In the genomic region with DNA sequence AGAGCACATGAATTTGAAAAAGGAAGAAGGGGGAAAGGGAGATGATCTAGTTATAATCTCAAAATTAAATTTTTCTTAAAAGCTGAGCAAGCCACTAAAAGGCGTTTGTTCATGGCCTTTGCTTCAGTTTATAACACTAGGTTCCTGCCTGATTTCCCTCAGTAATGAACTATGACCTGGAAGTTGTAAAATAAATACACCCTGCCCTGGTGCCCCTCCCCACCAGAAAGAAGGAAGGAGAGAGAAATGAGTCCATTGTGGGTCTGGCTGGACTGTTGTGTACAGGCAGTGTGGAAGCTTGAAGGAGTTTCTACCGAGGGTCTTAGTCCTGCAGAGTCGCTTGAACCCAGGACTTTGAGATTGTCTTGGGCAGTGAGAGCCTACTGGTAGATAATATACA, we compare ENCODE assay signal across 21 mouse cellular contexts. TPM values are rescaled to one million over a fixed set of nuclear protein-coding genes. Genes with fewer than 3 reads are reported as not detected.
DNase-seq lines count a peak whose midpoint lies in the region; ATAC-seq and TF ChIP-seq lines count a peak whose summit lies in the region.
"Had no signal": no experiment of that assay in that cellular context is flagged by ENCODE, and none has a peak within 500 bp of the region (broad histone marks: within the 10 kb centered on the region; RNA-seq: fewer than 3 reads in every experiment).

No protein-coding gene starts in this region.

- ATAC-seq in limb, embryonic 11.5 days (ENCODE audit: insufficient number of reproducible peaks, low FRiP score, low TSS enrichment, low read depth) = no peak
- peak; percentile 72 for ATAC-seq in intestine, embryonic 15.5 days
- peak; percentile 82 for ATAC-seq in intestine, embryonic 16.5 days
- peak; percentile 65; the same call in 1 of the 2 replicates for ATAC-seq in stomach, postnatal 0 days (ENCODE audit: low FRiP score, low TSS enrichment)
- no peak for ATAC-seq in midbrain, embryonic 16.5 days
- ATAC-seq: CD4-positive, CD25-positive, alpha-beta regulatory T cell, adult 4 months; forebrain, embryonic 14.5 days; forebrain, postnatal 0 days; hindbrain, embryonic 16.5 days had no signal

- H3K4me3 ChIP-seq in limb, embryonic 11.5 days (ENCODE audit: low read depth, low read length) = no peak overlapping the region
- H3K4me3 ChIP-seq in limb, embryonic 10.5 days = no peak overlapping the region
- H3K4me3 ChIP-seq in intestine, embryonic 15.5 days (replicated peaks) = no peak overlapping the region
- H3K4me3 ChIP-seq in intestine, embryonic 16.5 days (ENCODE audit: low read length) = no peak overlapping the region
- H3K4me3 ChIP-seq in stomach, postnatal 0 days (ENCODE audit: low read depth, low read length) = no peak overlapping the region
- H3K4me3 ChIP-seq in hindbrain, embryonic 10.5 days = no peak overlapping the region
- H3K4me3 ChIP-seq in midbrain, embryonic 16.5 days (ENCODE audit: low read depth, low read length) = no peak overlapping the region
- H3K4me3 ChIP-seq: embryonic facial prominence, embryonic 12.5 days; embryonic facial prominence, embryonic 15.5 days; heart, embryonic 13.5 days; hindbrain, embryonic 13.5 days had no signal

- H3K9ac ChIP-seq in limb, embryonic 11.5 days (ENCODE audit: low read length) = no peak overlapping the region
- no peak overlapping the region for H3K9ac ChIP-seq in intestine, embryonic 15.5 days
- H3K9ac ChIP-seq in intestine, embryonic 16.5 days (ENCODE audit: low read depth, low read length) = no peak overlapping the region
- H3K9ac ChIP-seq in stomach, postnatal 0 days (ENCODE audit: low read length) = no peak overlapping the region
- H3K9ac ChIP-seq in midbrain, embryonic 16.5 days (ENCODE audit: low read depth, low read length) = no peak overlapping the region
- H3K9ac ChIP-seq: embryonic facial prominence, embryonic 12.5 days; embryonic facial prominence, embryonic 15.5 days; forebrain, postnatal 0 days; heart, embryonic 13.5 days; hindbrain, embryonic 13.5 days had no signal

- TF ChIP-seq CTCF in stomach, postnatal 0 days (IDR thresholded peaks at IDR 0.05; ENCODE audit: low read depth) = no peak

- DNase-seq in limb, embryonic 11.5 days (ENCODE audit: low spot score) = peak; percentile 13
- no peak for DNase-seq in limb, embryonic 10.5 days (ENCODE audit: low spot score)
- DNase-seq in stomach, postnatal 0 days (ENCODE audit: low spot score) = no peak
- no peak for DNase-seq in hindbrain, embryonic 10.5 days (ENCODE audit: low spot score)
- DNase-seq: adrenal gland, adult 2 months; adrenal gland, postnatal 14 days; cerebellum, adult 11 months; cerebellum, adult 9-11 months; cerebellum, postnatal 25 days; forebrain, postnatal 0 days; gastrocnemius, postnatal 25 days had no signal

- H3K9me3 ChIP-seq in limb, embryonic 11.5 days (ENCODE audit: control insufficient read depth, low read length) = no peaks in the 10 kb centered on the region
- H3K9me3 ChIP-seq in limb, embryonic 10.5 days (replicated peaks) = no peaks in the 10 kb centered on the region
- H3K9me3 ChIP-seq in intestine, embryonic 15.5 days = no peaks in the 10 kb centered on the region
- H3K9me3 ChIP-seq in intestine, embryonic 16.5 days (ENCODE audit: control insufficient read depth, low read length) = no peaks in the 10 kb centered on the region
- H3K9me3 ChIP-seq in stomach, postnatal 0 days (ENCODE audit: control insufficient read depth, low read length) = no peaks in the 10 kb centered on the region
- no peaks in the 10 kb centered on the region for H3K9me3 ChIP-seq in hindbrain, embryonic 10.5 days
- no peaks in the 10 kb centered on the region for H3K9me3 ChIP-seq in midbrain, embryonic 16.5 days (replicated peaks; ENCODE audit: control insufficient read depth, low read length, poor library complexity, severe bottlenecking)
- H3K9me3 ChIP-seq: embryonic facial prominence, embryonic 12.5 days; embryonic facial prominence, embryonic 15.5 days; heart, embryonic 13.5 days; hindbrain, embryonic 13.5 days had no signal

- peaks cover 20% of the 10 kb centered on the region; the same call in 1 of the 2 replicates for H3K36me3 ChIP-seq in limb, embryonic 11.5 days (ENCODE audit: control insufficient read depth, insufficient read depth, low read length)
- peaks cover 91% of the 10 kb centered on the region for H3K36me3 ChIP-seq in limb, embryonic 10.5 days
- peaks cover 18% of the 10 kb centered on the region for H3K36me3 ChIP-seq in intestine, embryonic 15.5 days
- peaks cover 14% of the 10 kb centered on the region for H3K36me3 ChIP-seq in intestine, embryonic 16.5 days (ENCODE audit: control insufficient read depth, insufficient read depth, low read length)
- peaks cover 13% of the 10 kb centered on the region for H3K36me3 ChIP-seq in stomach, postnatal 0 days (ENCODE audit: control insufficient read depth, insufficient read depth, low read length)
- peaks cover 82% of the 10 kb centered on the region for H3K36me3 ChIP-seq in hindbrain, embryonic 10.5 days
- peaks cover 14% of the 10 kb centered on the region for H3K36me3 ChIP-seq in midbrain, embryonic 16.5 days (ENCODE audit: control insufficient read depth, insufficient read depth, low read length)

- H3K4me2 ChIP-seq in limb, embryonic 11.5 days (ENCODE audit: low read depth, severe bottlenecking) = no peak overlapping the region
- no peak overlapping the region for H3K4me2 ChIP-seq in intestine, embryonic 15.5 days (replicated peaks)
- 0 out of 2 replicates have a peak overlapping the region, but pooled peaks have one; percentile 2 for H3K4me2 ChIP-seq in intestine, embryonic 16.5 days (ENCODE audit: low read depth, low read length)
- no peak overlapping the region for H3K4me2 ChIP-seq in stomach, postnatal 0 days (replicated peaks; ENCODE audit: low read depth)
- H3K4me2 ChIP-seq in midbrain, embryonic 16.5 days (ENCODE audit: low read length) = no peak overlapping the region
- H3K4me2 ChIP-seq: embryonic facial prominence, embryonic 12.5 days; embryonic facial prominence, embryonic 15.5 days; heart, embryonic 13.5 days; hindbrain, embryonic 13.5 days had no signal

- H3K4me1 ChIP-seq in limb, embryonic 11.5 days (ENCODE audit: control insufficient read depth, insufficient read depth, low read length) = no peaks in the 10 kb centered on the region
- H3K4me1 ChIP-seq in limb, embryonic 10.5 days = no peaks in the 10 kb centered on the region
- H3K4me1 ChIP-seq in intestine, embryonic 15.5 days (replicated peaks) = peaks cover 7% of the 10 kb centered on the region; the same call in 1 of the 2 replicates
- peaks cover 13% of the 10 kb centered on the region; the same call in 1 of the 2 replicates for H3K4me1 ChIP-seq in intestine, embryonic 16.5 days (ENCODE audit: control insufficient read depth, insufficient read depth, low read length)
- no peaks in the 10 kb centered on the region for H3K4me1 ChIP-seq in stomach, postnatal 0 days (replicated peaks; ENCODE audit: control insufficient read depth, insufficient read depth)
- H3K4me1 ChIP-seq in hindbrain, embryonic 10.5 days (replicated peaks) = no peaks in the 10 kb centered on the region
- H3K4me1 ChIP-seq in midbrain, embryonic 16.5 days (ENCODE audit: control insufficient read depth, insufficient read depth, low read length) = no peaks in the 10 kb centered on the region
- H3K4me1 ChIP-seq: embryonic facial prominence, embryonic 12.5 days had no signal

- no peak for TF ChIP-seq EP300 in stomach, postnatal 0 days (optimal IDR thresholded peaks at IDR 0.05)

- no peak overlapping the region for H3K27ac ChIP-seq in limb, embryonic 11.5 days (replicated peaks; ENCODE audit: low read depth, low read length)
- H3K27ac ChIP-seq in limb, embryonic 10.5 days = no peak overlapping the region
- H3K27ac ChIP-seq in intestine, embryonic 15.5 days = no peak overlapping the region
- no peak overlapping the region for H3K27ac ChIP-seq in intestine, embryonic 16.5 days (ENCODE audit: low read length)
- H3K27ac ChIP-seq in stomach, postnatal 0 days (replicated peaks) = no peak overlapping the region
- H3K27ac ChIP-seq in hindbrain, embryonic 10.5 days = no peak overlapping the region
- H3K27ac ChIP-seq in midbrain, embryonic 16.5 days (ENCODE audit: low read length) = no peak overlapping the region
- H3K27ac ChIP-seq: embryonic facial prominence, embryonic 12.5 days; embryonic facial prominence, embryonic 15.5 days; heart, embryonic 13.5 days; hindbrain, embryonic 13.5 days had no signal

- WGBS in limb, embryonic 11.5 days = 88% methylated on average over 3 of the region's 3 CpGs
- WGBS in limb, embryonic 10.5 days = 94% methylated on average over 3 of the region's 3 CpGs
- WGBS in intestine, embryonic 15.5 days = 68% methylated on average over 3 of the region's 3 CpGs
- 61% methylated on average over 3 of the region's 3 CpGs for WGBS in intestine, embryonic 16.5 days
- 74% methylated on average over 3 of the region's 3 CpGs for WGBS in stomach, postnatal 0 days
- 89% methylated on average over 3 of the region's 3 CpGs for WGBS in hindbrain, embryonic 10.5 days
- 86% methylated on average over 3 of the region's 3 CpGs for WGBS in midbrain, embryonic 16.5 days

- H3K27me3 ChIP-seq in limb, embryonic 11.5 days (ENCODE audit: control insufficient read depth, insufficient read depth, low read length) = no peaks in the 10 kb centered on the region
- no peaks in the 10 kb centered on the region for H3K27me3 ChIP-seq in limb, embryonic 10.5 days (ENCODE audit: low read depth, poor library complexity, severe bottlenecking)
- H3K27me3 ChIP-seq in intestine, embryonic 15.5 days (replicated peaks) = no peaks in the 10 kb centered on the region
- no peaks in the 10 kb centered on the region for H3K27me3 ChIP-seq in intestine, embryonic 16.5 days (replicated peaks; ENCODE audit: control insufficient read depth, insufficient read depth, low read length)
- no peaks in the 10 kb centered on the region for H3K27me3 ChIP-seq in stomach, postnatal 0 days (ENCODE audit: control insufficient read depth, insufficient read depth, low read length)
- no peaks in the 10 kb centered on the region for H3K27me3 ChIP-seq in hindbrain, embryonic 10.5 days (ENCODE audit: insufficient read depth, poor library complexity, severe bottlenecking)
- H3K27me3 ChIP-seq in midbrain, embryonic 16.5 days (ENCODE audit: control insufficient read depth, insufficient read depth, low read depth, low read length) = no peaks in the 10 kb centered on the region
- H3K27me3 ChIP-seq: embryonic facial prominence, embryonic 12.5 days; embryonic facial prominence, embryonic 15.5 days; heart, embryonic 13.5 days; hindbrain, embryonic 13.5 days had no signal

RNA-seq across cellular contexts. Expression of a gene that starts 9.6 kb away (rescaled TPM):
- polyA plus RNA-seq in limb, embryonic 11.5 days (2014; fragmentation: Nextera tagmentation; extraction: Ambion mirVana) = 127 and 136 TPM in 2 replicates
- polyA plus RNA-seq in limb, embryonic 10.5 days (2016; fragmentation: Nextera tagmentation; extraction: Ambion mirVana) = 136 and 141 TPM in 2 replicates
- 61.5 and 63.4 TPM in 2 replicates for polyA plus RNA-seq in intestine, embryonic 15.5 days (2015; fragmentation: Nextera tagmentation; extraction: Ambion mirVana)
- 57.9 and 59.9 TPM in 2 replicates for polyA plus RNA-seq in intestine, embryonic 16.5 days (2015; fragmentation: Nextera tagmentation; extraction: Ambion mirVana)
- 21.3 and 22.4 TPM in 2 replicates for polyA plus RNA-seq in stomach, postnatal 0 days (2015; fragmentation: Nextera tagmentation; extraction: Ambion mirVana)
- 72.0 and 104 TPM in 2 replicates for polyA plus RNA-seq in hindbrain, embryonic 10.5 days (2016; fragmentation: Nextera tagmentation; extraction: Ambion mirVana)
- polyA plus RNA-seq in midbrain, embryonic 16.5 days (2015; fragmentation: Nextera tagmentation; extraction: Ambion mirVana) = 47.3 and 51.3 TPM in 2 replicates

RNA-seq across cellular contexts. Expression of a gene that starts 30.9 kb away (rescaled TPM):
- polyA plus RNA-seq in limb, embryonic 11.5 days (2014; fragmentation: Nextera tagmentation; extraction: Ambion mirVana) = 4.8 and 5.3 TPM in 2 replicates
- polyA plus RNA-seq in limb, embryonic 10.5 days (2016; fragmentation: Nextera tagmentation; extraction: Ambion mirVana) = 3.0 and 3.4 TPM in 2 replicates
- 4.2 and 4.8 TPM in 2 replicates for polyA plus RNA-seq in intestine, embryonic 15.5 days (2015; fragmentation: Nextera tagmentation; extraction: Ambion mirVana)
- polyA plus RNA-seq in intestine, embryonic 16.5 days (2015; fragmentation: Nextera tagmentation; extraction: Ambion mirVana) = 2.9 and 3.5 TPM in 2 replicates
- polyA plus RNA-seq in stomach, postnatal 0 days (2015; fragmentation: Nextera tagmentation; extraction: Ambion mirVana) = 2.5 and 2.9 TPM in 2 replicates
- 4.2 and 4.6 TPM in 2 replicates for polyA plus RNA-seq in hindbrain, embryonic 10.5 days (2016; fragmentation: Nextera tagmentation; extraction: Ambion mirVana)
- 1.7 and 1.9 TPM in 2 replicates for polyA plus RNA-seq in midbrain, embryonic 16.5 days (2015; fragmentation: Nextera tagmentation; extraction: Ambion mirVana)

RNA-seq across cellular contexts. Expression of a gene that starts 31.0 kb away (rescaled TPM):
- 54.8 and 58.7 TPM in 2 replicates for polyA plus RNA-seq in limb, embryonic 11.5 days (2014; fragmentation: Nextera tagmentation; extraction: Ambion mirVana)
- polyA plus RNA-seq in limb, embryonic 10.5 days (2016; fragmentation: Nextera tagmentation; extraction: Ambion mirVana) = 54.7 and 65.4 TPM in 2 replicates
- polyA plus RNA-seq in intestine, embryonic 15.5 days (2015; fragmentation: Nextera tagmentation; extraction: Ambion mirVana) = 25.1 and 28.4 TPM in 2 replicates
- polyA plus RNA-seq in intestine, embryonic 16.5 days (2015; fragmentation: Nextera tagmentation; extraction: Ambion mirVana) = 19.1 and 20.8 TPM in 2 replicates
- polyA plus RNA-seq in stomach, postnatal 0 days (2015; fragmentation: Nextera tagmentation; extraction: Ambion mirVana) = 5.2 TPM in 2 replicates
- 36.9 and 54.8 TPM in 2 replicates for polyA plus RNA-seq in hindbrain, embryonic 10.5 days (2016; fragmentation: Nextera tagmentation; extraction: Ambion mirVana)
- polyA plus RNA-seq in midbrain, embryonic 16.5 days (2015; fragmentation: Nextera tagmentation; extraction: Ambion mirVana) = 14.5 and 17.7 TPM in 2 replicates

RNA-seq across cellular contexts. Expression of a gene that starts 59.9 kb away (rescaled TPM):
- 0.63 and 1.1 TPM in 2 replicates for polyA plus RNA-seq in limb, embryonic 11.5 days (2014; fragmentation: Nextera tagmentation; extraction: Ambion mirVana)
- 0.46 and 0.49 TPM in 2 replicates for polyA plus RNA-seq in limb, embryonic 10.5 days (2016; fragmentation: Nextera tagmentation; extraction: Ambion mirVana)
- polyA plus RNA-seq in intestine, embryonic 15.5 days (2015; fragmentation: Nextera tagmentation; extraction: Ambion mirVana) = 19.5 and 25.7 TPM in 2 replicates
- polyA plus RNA-seq in intestine, embryonic 16.5 days (2015; fragmentation: Nextera tagmentation; extraction: Ambion mirVana) = 43.7 and 49.5 TPM in 2 replicates
- 359 and 387 TPM in 2 replicates for polyA plus RNA-seq in stomach, postnatal 0 days (2015; fragmentation: Nextera tagmentation; extraction: Ambion mirVana)
- polyA plus RNA-seq in hindbrain, embryonic 10.5 days (2016; fragmentation: Nextera tagmentation; extraction: Ambion mirVana) = 0.43 and 0.91 TPM in 2 replicates
- 2.6 and 5.0 TPM in 2 replicates for polyA plus RNA-seq in midbrain, embryonic 16.5 days (2015; fragmentation: Nextera tagmentation; extraction: Ambion mirVana)

Comparison
In these comparisons a context has a peak if more than half of its experiments do, and no peak if none do; other contexts are left out.
1. ATAC-seq: peak in intestine, embryonic 15.5 days (single experiment), intestine, embryonic 16.5 days (single experiment) and stomach, postnatal 0 days (single experiment); none in limb, embryonic 11.5 days (single experiment) and midbrain, embryonic 16.5 days (single experiment).